Mouse (Mus musculus) neural tube, embryonic 15.5 days (tissue): Measurements from ENCODE around the gene Spred2. TPM values are rescaled to one million over a fixed set of nuclear protein-coding genes. Genes with fewer than 3 reads are reported as not detected.
A peak's percentile ranks its signal among the peaks of the same experiment; 100 is the strongest.

Experiments
- ATAC-seq: fragments of 200-750 bp; cut with Nextera tagmentation; 2 replicates; pipeline ENCODE4 v1.8.0; 2017; ENCODE audit warnings: mild to moderate bottlenecking, moderate TSS enrichment, moderate library complexity; ENCODE audit not compliant: low FRiP score
- H3K27ac ChIP-seq: fragments of 300-500 bp; sonication (generic); replicated peaks from 2 replicates; pipeline ENCODE4 v1.5.1; 2015; ENCODE audit warnings: mild to moderate bottlenecking, inconsistent platforms
- H3K27me3 ChIP-seq: fragments of 300-500 bp; sonication (generic); replicated peaks from 2 replicates; pipeline ENCODE4 v1.6.1; 2015; ENCODE audit warnings: inconsistent platforms
- H3K36me3 ChIP-seq: fragments of 300-500 bp; sonication (generic); 2 replicates; pipeline ENCODE4 v1.6.1; 2015; ENCODE audit warnings: inconsistent platforms
- H3K4me1 ChIP-seq: fragments of 300-500 bp; sonication (generic); 2 replicates; pipeline ENCODE4 v1.6.1; 2015; ENCODE audit warnings: inconsistent platforms
- H3K4me2 ChIP-seq: fragments of 300-500 bp; sonication (generic); 2 replicates; pipeline ENCODE4 v1.6.1; 2015; ENCODE audit warnings: inconsistent platforms, mild to moderate bottlenecking, moderate library complexity
- H3K4me3 ChIP-seq: fragments of 300-500 bp; sonication (generic); replicated peaks from 2 replicates; pipeline ENCODE4 v1.5.1; 2015; ENCODE audit warnings: mild to moderate bottlenecking, inconsistent platforms
- H3K9ac ChIP-seq: fragments of 300-500 bp; sonication (generic); replicated peaks from 2 replicates; pipeline ENCODE4 v1.6.1; 2015; ENCODE audit warnings: mild to moderate bottlenecking, inconsistent platforms
- H3K9me3 ChIP-seq: fragments of 300-500 bp; sonication (generic); replicated peaks from 2 replicates; pipeline ENCODE4 v1.6.1; 2016; ENCODE audit warnings: inconsistent platforms
- WGBS: fragments of 180-500 bp; shearing (Covaris S2); methylation state at CpG from one replicate; pipeline ENCODE4 v1.1.7; 2015; ENCODE audit warnings: mixed read lengths; 5-methylcytosine and 5-hydroxymethylcytosine counted together
- polyA plus RNA-seq: library from polyadenylated mRNA; unstranded; fragments of >200 nt; fragmentation: Nextera tagmentation; extraction: Ambion mirVana; gene quantifications from 2 replicates; pipeline ENCODE4 v1.2.1, GENCODE M21; 2015

Spred2 gene
- polyA plus RNA-seq, 1 experiment from 2014 or later = 7.2 TPM

- Histone ChIP-seq H3K4me2 (no peak overlapping the region), H3K4me1 (peaks cover 9% of the 10 kb centered on the region), H3K36me3 (peaks cover 8% of the 10 kb centered on the region; the same call in 1 of the 2 replicates), H3K4me3 (no peak overlapping the region), H3K27me3 (no peaks in the 10 kb centered on the region), H3K27ac (no peak overlapping the region), H3K9me3 (no peaks in the 10 kb centered on the region), H3K9ac (no peak overlapping the region)
- WGBS = 54% methylated on average over 18 of the region's 18 CpGs
- no peak for ATAC-seq
These were observed 73.8 kb downstream of the Spred2 start for GRCm38 (mm10) chr11:19997940-19998339.

- no peak overlapping the region for H3K9ac ChIP-seq
- no peaks in the 10 kb centered on the region for H3K27me3 ChIP-seq
- H3K27ac ChIP-seq = no peak overlapping the region
- 88% methylated on average over 4 of the region's 4 CpGs for WGBS
- no peak overlapping the region for H3K4me2 ChIP-seq
- no peak overlapping the region for H3K4me3 ChIP-seq
- peaks cover 4% of the 10 kb centered on the region; the same call in 1 of the 2 replicates for H3K4me1 ChIP-seq
- H3K36me3 ChIP-seq = peaks cover 26% of the 10 kb centered on the region
- H3K9me3 ChIP-seq = no peaks in the 10 kb centered on the region
- no peak for ATAC-seq
These were observed 78.7 kb downstream of the Spred2 start for GRCm38 (mm10) chr11:20002883-20003282.

GRCm38 (mm10) chr11:20007701-20008100 is 83.5 kb downstream of the Spred2 start:
- WGBS = 92% methylated on average over 6 of the region's 6 CpGs
- no peak overlapping the region for H3K4me2 ChIP-seq
- H3K9me3 ChIP-seq = no peaks in the 10 kb centered on the region
- no peak overlapping the region for H3K4me3 ChIP-seq
- no peak for ATAC-seq
- no peak overlapping the region for H3K9ac ChIP-seq
- H3K27me3 ChIP-seq = no peaks in the 10 kb centered on the region
- H3K4me1 ChIP-seq = peaks cover 16% of the 10 kb centered on the region
- peaks cover 43% of the 10 kb centered on the region for H3K36me3 ChIP-seq
- no peak overlapping the region for H3K27ac ChIP-seq

GRCm38 (mm10) chr11:20011210-20011978 is 87.2 kb downstream of the Spred2 start:
- H3K27me3 ChIP-seq = no peaks in the 10 kb centered on the region
- no peaks in the 10 kb centered on the region for H3K9me3 ChIP-seq
- peaks cover 16% of the 10 kb centered on the region for H3K4me1 ChIP-seq
- no peak overlapping the region for H3K4me3 ChIP-seq
- ATAC-seq = peak; percentile 73
- H3K4me2 ChIP-seq = peak overlapping the region; percentile 19; the same call in 1 of the 2 replicates
- H3K9ac ChIP-seq = no peak overlapping the region
- H3K36me3 ChIP-seq = peaks cover 48% of the 10 kb centered on the region
- H3K27ac ChIP-seq = peak overlapping the region; percentile 70
- 19% methylated on average over 16 of the region's 16 CpGs for WGBS

GRCm38 (mm10) chr11:20013366-20013765 is 89.2 kb downstream of the Spred2 start:
- peaks cover 51% of the 10 kb centered on the region for H3K36me3 ChIP-seq
- WGBS = 97% methylated on average over 3 of the region's 3 CpGs

DNA sequence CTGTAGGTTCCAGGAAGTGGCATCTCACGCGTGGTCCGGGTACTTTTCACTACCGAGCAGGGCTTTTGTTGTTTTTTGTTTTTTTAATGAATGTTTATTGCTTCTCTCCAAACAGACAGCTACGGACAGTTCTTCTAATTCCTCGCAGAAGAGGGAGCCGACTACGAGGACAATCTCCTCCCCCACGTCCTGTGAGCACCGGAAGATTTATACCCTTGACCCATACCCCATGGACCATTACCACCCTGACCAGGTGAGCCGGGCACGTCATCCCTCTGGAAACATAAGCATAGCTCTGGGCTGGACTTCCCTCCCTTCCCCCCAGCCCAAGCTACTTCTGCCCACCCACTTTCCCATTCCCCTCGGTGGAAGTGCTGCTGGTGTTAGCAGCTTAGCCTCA is 93.8 kb downstream of the Spred2 start:
- no peaks in the 10 kb centered on the region for H3K4me1 ChIP-seq
- WGBS = 96% methylated on average over 13 of the region's 13 CpGs
- no peak overlapping the region for H3K4me2 ChIP-seq
- H3K9ac ChIP-seq = no peak overlapping the region
- H3K4me3 ChIP-seq = no peak overlapping the region
- no peaks in the 10 kb centered on the region for H3K27me3 ChIP-seq
- H3K9me3 ChIP-seq = peaks cover 33% of the 10 kb centered on the region
- peaks cover 68% of the 10 kb centered on the region for H3K36me3 ChIP-seq
- ATAC-seq = no peak
- H3K27ac ChIP-seq = no peak overlapping the region

More at GRCm38 (mm10) chr11:20013366-20013765, 89.2 kb downstream of the Spred2 start:
- no peak overlapping the region for H3K4me3 ChIP-seq
- H3K27ac ChIP-seq = no peak overlapping the region
- no peak overlapping the region for H3K4me2 ChIP-seq
- no peak overlapping the region for H3K9ac ChIP-seq
- H3K9me3 ChIP-seq = peaks cover 3% of the 10 kb centered on the region; the same call in 1 of the 2 replicates
- ATAC-seq = no peak
- H3K27me3 ChIP-seq = no peaks in the 10 kb centered on the region
- H3K4me1 ChIP-seq = peaks cover 16% of the 10 kb centered on the region

DNA sequence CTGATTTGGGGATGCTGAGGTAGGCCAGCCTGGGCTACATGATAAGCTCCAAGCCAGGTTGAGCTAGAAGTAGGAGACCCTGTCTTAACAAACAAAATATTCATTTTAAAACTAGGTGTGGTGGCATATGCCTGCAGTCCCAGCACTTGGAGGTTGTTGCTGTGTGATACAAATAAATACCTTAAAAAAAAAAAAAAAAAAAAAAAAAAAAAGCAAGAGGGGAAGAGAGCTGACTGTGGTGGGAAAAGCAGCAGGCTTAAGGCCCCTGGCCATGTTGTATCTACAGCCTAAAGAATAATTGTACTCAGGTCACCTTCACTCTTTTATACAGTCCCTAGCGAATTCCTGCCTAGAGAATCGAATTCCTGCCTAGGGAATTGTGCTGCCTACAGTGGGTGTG is 94.7 kb downstream of the Spred2 start:
- Histone ChIP-seq H3K36me3 (peaks cover 70% of the 10 kb centered on the region), H3K27ac (no peak overlapping the region), H3K9me3 (peaks cover 33% of the 10 kb centered on the region), H3K4me1 (no peaks in the 10 kb centered on the region), H3K9ac (no peak overlapping the region), H3K4me2 (no peak overlapping the region), H3K4me3 (no peak overlapping the region), H3K27me3 (no peaks in the 10 kb centered on the region)
- no peak for ATAC-seq
- 99% methylated on average over 2 of the region's 2 CpGs for WGBS

GRCm38 (mm10) chr11:20020720-20021119 is 96.5 kb downstream of the Spred2 start:
- 99% methylated on average over 35 of the region's 35 CpGs for WGBS
- Histone ChIP-seq H3K36me3 (peaks cover 70% of the 10 kb centered on the region), H3K9me3 (peaks cover 33% of the 10 kb centered on the region), H3K9ac (no peak overlapping the region), H3K27me3 (no peaks in the 10 kb centered on the region), H3K4me1 (no peaks in the 10 kb centered on the region), H3K4me3 (no peak overlapping the region), H3K27ac (no peak overlapping the region), H3K4me2 (no peak overlapping the region)
- ATAC-seq = no peak

- 93% methylated on average over 2 of the region's 2 CpGs for WGBS
- no peaks in the 10 kb centered on the region for H3K27me3 ChIP-seq
- H3K27ac ChIP-seq = no peak overlapping the region
- peaks cover 33% of the 10 kb centered on the region for H3K9me3 ChIP-seq
- H3K9ac ChIP-seq = no peak overlapping the region
- peaks cover 58% of the 10 kb centered on the region for H3K36me3 ChIP-seq
- ATAC-seq = no peak
- no peaks in the 10 kb centered on the region for H3K4me1 ChIP-seq
- no peak overlapping the region for H3K4me2 ChIP-seq
- H3K4me3 ChIP-seq = no peak overlapping the region
These were observed 98.3 kb downstream of the Spred2 start for GRCm38 (mm10) chr11:20022462-20022861.

GRCm38 (mm10) chr11:20022911-20023482 is 98.8 kb downstream of the Spred2 start:
- Histone ChIP-seq H3K36me3 (peaks cover 53% of the 10 kb centered on the region), H3K4me1 (no peaks in the 10 kb centered on the region), H3K9me3 (peaks cover 33% of the 10 kb centered on the region), H3K4me2 (no peak overlapping the region), H3K27me3 (no peaks in the 10 kb centered on the region), H3K4me3 (no peak overlapping the region), H3K27ac (no peak overlapping the region), H3K9ac (no peak overlapping the region)
- ATAC-seq = no peak
- 92% methylated on average over 14 of the region's 14 CpGs for WGBS

DNA sequence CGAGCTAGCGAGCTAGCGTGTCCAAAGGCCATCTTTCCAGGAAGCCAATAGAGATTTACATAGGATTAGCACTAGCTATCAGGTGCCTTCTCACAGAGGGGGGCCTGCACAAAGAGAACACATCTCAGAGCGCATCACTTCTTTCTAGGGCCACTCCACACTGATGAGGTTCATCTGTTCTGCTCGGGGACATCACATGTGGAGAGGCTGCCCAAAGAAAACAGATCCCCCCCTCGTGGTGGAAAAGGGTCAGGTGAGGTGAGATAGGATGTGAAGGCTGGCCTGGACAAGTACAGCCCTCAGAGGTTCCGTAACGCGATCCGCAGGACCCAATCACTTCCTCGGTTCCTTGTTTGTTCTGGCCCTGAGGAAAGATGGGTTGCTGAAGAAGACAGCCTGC is 101.7 kb downstream of the Spred2 start:
- no peak overlapping the region for H3K4me2 ChIP-seq
- no peak overlapping the region for H3K27ac ChIP-seq
- no peaks in the 10 kb centered on the region for H3K4me1 ChIP-seq
- no peak overlapping the region for H3K4me3 ChIP-seq
- ATAC-seq = no peak
- no peak overlapping the region for H3K9ac ChIP-seq
- WGBS = 83% methylated on average over 11 of the region's 11 CpGs
- no peaks in the 10 kb centered on the region for H3K27me3 ChIP-seq
- peaks cover 6% of the 10 kb centered on the region for H3K9me3 ChIP-seq
- peaks cover 24% of the 10 kb centered on the region for H3K36me3 ChIP-seq

DNA sequence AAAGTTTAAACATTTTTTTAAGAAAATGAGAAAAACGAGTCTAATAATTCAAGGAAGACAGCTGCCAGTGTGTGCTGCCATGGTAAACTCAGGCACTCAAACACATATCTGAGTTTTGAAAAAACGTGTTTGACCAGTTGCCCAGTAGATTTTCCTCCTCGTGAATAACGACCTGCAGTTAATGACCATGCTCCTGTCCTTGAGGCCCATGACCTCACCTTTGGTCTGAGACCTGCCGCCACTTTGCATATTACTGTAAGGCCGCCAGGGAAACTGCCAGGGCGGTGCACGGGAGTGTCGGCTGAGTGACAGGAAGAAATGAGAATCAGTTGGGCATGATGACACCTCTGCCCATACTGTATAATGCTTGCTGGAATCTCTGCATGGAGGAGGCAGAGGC is 103.5 kb downstream of the Spred2 start:
- no peak overlapping the region for H3K9ac ChIP-seq
- H3K4me1 ChIP-seq = no peaks in the 10 kb centered on the region
- 77% methylated on average over 9 of the region's 9 CpGs for WGBS
- no peak overlapping the region for H3K4me2 ChIP-seq
- no peak overlapping the region for H3K4me3 ChIP-seq
- no peaks in the 10 kb centered on the region for H3K9me3 ChIP-seq
- no peak overlapping the region for H3K27ac ChIP-seq
- no peaks in the 10 kb centered on the region for H3K27me3 ChIP-seq
- peaks cover 12% of the 10 kb centered on the region; the same call in 1 of the 2 replicates for H3K36me3 ChIP-seq
- ATAC-seq = no peak
